Mouse (Mus musculus) MEL (cell line): Measurements from ENCODE around the gene Cpsf4. TPM values are rescaled to one million over a fixed set of nuclear protein-coding genes. Genes with fewer than 3 reads are reported as not detected.
"Not testable (repeated sequence)": the region's sequence is repeated elsewhere in the genome, so short reads cannot be mapped to it uniquely, and the experiment has no call there.

ENCODE experiments used
- DNase-seq: peaks from one replicate; pipeline ENCODE4 v3.0.0; 2011; ENCODE audit warnings: low read depth, low spot score
- H3K27ac ChIP-seq: 2 replicates; pipeline ENCODE4 v1.5.1; 2012; ENCODE audit warnings: low read depth, mild to moderate bottlenecking, control low read depth, low read length, moderate library complexity; ENCODE audit not compliant: control insufficient read depth
- H3K27me3 ChIP-seq, 2 experiments: fragments of 150-350 bp in 1 of 2; sonication (generic) in 1 of 2; 2 replicates each; pipeline ENCODE4 v1.6.1; 2012; ENCODE audit warnings: low read length in 2 of 2, mild to moderate bottlenecking in 2 of 2, improper control_type of control experiment in 1 of 2, moderate library complexity in 1 of 2; ENCODE audit not compliant: insufficient read depth in 2 of 2, control insufficient read depth in 1 of 2
- H3K36me3 ChIP-seq, 2 experiments: 2 replicates each; pipeline ENCODE4 v1.6.1; 2012 to 2014; ENCODE audit warnings: low read length in 2 of 2, improper control_type of control experiment in 1 of 2, inconsistent platforms in 1 of 2, mild to moderate bottlenecking in 1 of 2; ENCODE audit not compliant: insufficient read depth in 2 of 2, control insufficient read depth in 1 of 2
- H3K4me1 ChIP-seq, 2 experiments: fragments of 150-350 bp in 1 of 2; sonication (generic) in 1 of 2; 2 replicates each; pipeline ENCODE4 v1.6.1; 2012; ENCODE audit warnings: low read length in 2 of 2, improper control_type of control experiment in 1 of 2, mild to moderate bottlenecking in 1 of 2; ENCODE audit not compliant: insufficient read depth in 2 of 2, control insufficient read depth in 1 of 2
- H3K4me3 ChIP-seq, 2 experiments: fragments of 150-350 bp in 1 of 2; sonication (generic) in 1 of 2; 2 replicates each; pipeline ENCODE4 v1.5.1; 2012; ENCODE audit warnings: low read depth in 2 of 2, low read length in 2 of 2, mild to moderate bottlenecking in 2 of 2, moderate library complexity in 2 of 2, control low read depth in 1 of 2, improper control_type of control experiment in 1 of 2; ENCODE audit not compliant: control insufficient read depth in 1 of 2, insufficient read depth in 1 of 2
- H3K79me2 ChIP-seq: 2 replicates; pipeline ENCODE4 v1.6.1; 2012; ENCODE audit warnings: mild to moderate bottlenecking, low read length, moderate library complexity; ENCODE audit not compliant: control insufficient read depth, poor library complexity, insufficient read depth
- H3K9ac ChIP-seq: 2 replicates; pipeline ENCODE4 v1.6.1; 2012; ENCODE audit warnings: low read depth, mild to moderate bottlenecking, control low read depth, low read length, moderate library complexity; ENCODE audit not compliant: control insufficient read depth, poor library complexity, severe bottlenecking
- H3K9me3 ChIP-seq: fragments of 150-350 bp; sonication (generic); replicated peaks from 2 replicates; pipeline ENCODE4 v1.6.1; 2012; ENCODE audit warnings: mild to moderate bottlenecking, low read length, improper control_type of control experiment, moderate library complexity; ENCODE audit not compliant: insufficient read depth
- E2F4 ChIP-seq: IDR thresholded peaks from 2 replicates; pipeline ENCODE4 v1.6.1; 2011; ENCODE audit warnings: low read depth, low read length, improper control_type of control experiment, borderline replicate concordance
- KAT2A ChIP-seq: conservative IDR thresholded peaks from 2 replicates; pipeline ENCODE4 v1.6.1; 2012; ENCODE audit warnings: low read depth, low read length, improper control_type of control experiment, inconsistent platforms
- MAFK ChIP-seq: IDR thresholded peaks from 2 replicates; pipeline ENCODE4 v1.6.1; 2011; ENCODE audit warnings: low read depth, mild to moderate bottlenecking, low read length, improper control_type of control experiment, borderline replicate concordance
- POLR2A ChIP-seq, 2 experiments: IDR thresholded peaks; 2 replicates each; pipeline ENCODE4 v1.6.1; 2011 to 2012; ENCODE audit warnings: low read length in 2 of 2, mild to moderate bottlenecking in 2 of 2, control low read depth in 1 of 2, improper control_type of control experiment in 1 of 2, low read depth in 1 of 2, moderate library complexity in 1 of 2; ENCODE audit not compliant: control insufficient read depth in 1 of 2, insufficient read depth in 1 of 2, poor library complexity in 1 of 2
- POLR2AphosphoS2 ChIP-seq: IDR thresholded peaks from 2 replicates; pipeline ENCODE4 v1.6.1; 2011; ENCODE audit warnings: low read length, improper control_type of control experiment
- SIN3A ChIP-seq: IDR thresholded peaks from 2 replicates; pipeline ENCODE4 v1.6.1; 2012; ENCODE audit warnings: low read length, improper control_type of control experiment, inconsistent platforms
- polyA plus RNA-seq, 2 experiments: library from polyadenylated mRNA; stranded (reverse) in 1 of 2; unstranded in 1 of 2; fragments of >175 nt in 1 of 2; fragments of >200 nt in 1 of 2; gene quantifications; 2 replicates each; pipeline versions ENCODE4 v1.2.1 to v1.2.4; 2012; ENCODE audit warnings: low replicate concordance in 2 of 2, low read depth in 1 of 2; ENCODE audit not compliant: insufficient read length in 2 of 2, insufficient read depth in 1 of 2, missing spikeins in 1 of 2
- total RNA-seq: library from RNA; depleted of rRNA; stranded (reverse); fragments of 300-350 nt; gene quantifications from 2 replicates; pipeline ENCODE4 v1.2.3, GENCODE M21; 2012

Gene Cpsf4
- total and polyA plus RNA-seq, 3 experiments = 75.3 to 88.2 TPM; not detected in 1

- peaks cover 0 to 6% of the 10 kb centered on the region in 2 experiments; a peak in 2 of 4 replicates for H3K36me3 ChIP-seq
- no peak overlapping the region for H3K9ac ChIP-seq
- no peak overlapping the region for H3K4me3 ChIP-seq
- no peak for DNase-seq
- H3K79me2 ChIP-seq = peaks cover 24% of the 10 kb centered on the region
- H3K4me1 ChIP-seq = no peaks in the 10 kb centered on the region
- H3K27me3 ChIP-seq = no peaks in the 10 kb centered on the region
- no peaks in the 10 kb centered on the region for H3K9me3 ChIP-seq
- no peak overlapping the region for H3K27ac ChIP-seq
- TF ChIP-seq E2F4 = no peak
- 0 out of 4 replicates have a peak, but pooled peaks of 1 of the 2 experiments have one; percentile 4 for TF ChIP-seq POLR2A (IDR thresholded peaks at IDR 0.05; ENCODE audit: control insufficient read depth in 1 of 2, insufficient read depth in 1 of 2, low read depth in 1 of 2, low read length in 2 of 2, poor library complexity in 1 of 2)
These were observed 43.6 kb upstream of the Cpsf4 start for GRCm38 (mm10) chr5:145123396-145123795.

- TF ChIP-seq MAFK (no peak), POLR2AphosphoS2 (peak; percentile 12; the same call in 1 of the 2 replicates)
- H3K4me1 ChIP-seq = no peaks in the 10 kb centered on the region
- H3K27ac ChIP-seq = no peak overlapping the region
- no peaks in the 10 kb centered on the region for H3K9me3 ChIP-seq
- H3K4me3 ChIP-seq = no peak overlapping the region
- no peak overlapping the region for H3K9ac ChIP-seq
- DNase-seq = no peak
- H3K36me3 ChIP-seq = peaks cover 0 to 6% of the 10 kb centered on the region in 2 experiments; a peak in 2 of 4 replicates
- no peaks in the 10 kb centered on the region for H3K27me3 ChIP-seq
- H3K79me2 ChIP-seq = no peaks in the 10 kb centered on the region; the same call in 1 of the 2 replicates
These were observed 40.4 kb upstream of the Cpsf4 start for GRCm38 (mm10) chr5:145126580-145126979.

DNA sequence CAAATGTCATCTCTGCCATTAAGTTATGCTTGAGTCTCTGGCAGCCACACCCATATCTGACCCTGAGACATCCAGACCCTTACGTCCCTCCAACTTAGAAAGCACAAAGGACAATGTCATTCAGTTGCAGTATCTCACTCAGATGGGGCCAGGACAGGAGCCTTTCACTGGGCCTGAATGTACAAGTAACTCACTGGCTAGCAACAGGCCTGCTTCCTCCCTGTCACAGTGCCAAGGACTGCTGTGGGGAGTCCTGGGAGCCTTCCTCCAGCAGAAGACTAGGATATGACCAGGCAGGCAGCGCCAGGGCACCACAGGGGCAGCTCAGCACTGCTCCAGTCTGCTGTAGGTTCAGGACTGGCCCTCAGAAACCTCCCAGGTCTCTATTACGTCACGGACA is 37.9 kb upstream of the Cpsf4 start:
- peak; percentile 43 for DNase-seq
- no peak overlapping the region for H3K27ac ChIP-seq
- no peaks in the 10 kb centered on the region for H3K79me2 ChIP-seq
- H3K4me3 ChIP-seq = no peak overlapping the region
- peaks cover 0 to 14% of the 10 kb centered on the region in 2 experiments; a peak in 2 of 4 replicates for H3K36me3 ChIP-seq
- no peaks in the 10 kb centered on the region for H3K9me3 ChIP-seq
- peak; percentile 69; the same call in 1 of the 2 replicates for TF ChIP-seq POLR2AphosphoS2
- TF ChIP-seq KAT2A = no peak
- no peak for TF ChIP-seq SIN3A
- TF ChIP-seq, all 39 proteins: peak for 1
- Histone ChIP-seq H3K9ac (no peak overlapping the region), H3K27me3 (no peaks in the 10 kb centered on the region), H3K4me1 (no peaks in the 10 kb centered on the region)

DNA sequence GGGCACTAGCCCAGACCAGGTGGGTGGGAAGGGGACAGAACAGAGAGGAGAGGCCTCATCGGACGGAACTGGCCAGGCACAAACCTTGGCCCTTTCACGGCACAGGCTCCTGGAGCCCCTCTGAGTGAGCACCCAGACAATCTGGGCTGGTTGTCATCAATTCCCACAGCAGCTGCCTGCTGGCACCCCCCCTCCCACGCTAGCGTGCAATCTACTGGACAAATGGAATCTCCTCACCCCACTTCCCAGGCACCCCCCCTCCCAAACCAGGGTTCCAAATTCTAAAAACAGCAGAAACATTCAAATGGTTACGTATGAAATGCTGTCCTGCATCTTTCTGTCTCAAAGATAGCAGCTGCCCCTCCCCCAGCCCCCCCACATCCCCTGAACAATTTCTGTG is 37.2 kb upstream of the Cpsf4 start:
- H3K27ac ChIP-seq, H3K4me1 ChIP-seq, H3K9me3 ChIP-seq, H3K79me2 ChIP-seq, H3K4me3 ChIP-seq, H3K27me3 ChIP-seq, H3K9ac ChIP-seq, DNase-seq: not testable (repeated sequence)
- H3K36me3 ChIP-seq = peaks cover 0 to 18% of the 10 kb centered on the region in 2 experiments; a peak in 2 of 4 replicates
